Mouse (Mus musculus) monocyte, adult 2 months (primary cell): Measurements from ENCODE around the gene Spn.
"Not testable (repeated sequence)": the region's sequence is repeated elsewhere in the genome, so short reads cannot be mapped to it uniquely, and the experiment has no call there.

Experiments
- DNase-seq, 2 experiments: peaks; one replicate each; pipeline ENCODE4 v3.0.0; 2022; ENCODE audit warnings: low spot score in 2 of 2, low read depth in 1 of 2

Gene Spn

DNA sequence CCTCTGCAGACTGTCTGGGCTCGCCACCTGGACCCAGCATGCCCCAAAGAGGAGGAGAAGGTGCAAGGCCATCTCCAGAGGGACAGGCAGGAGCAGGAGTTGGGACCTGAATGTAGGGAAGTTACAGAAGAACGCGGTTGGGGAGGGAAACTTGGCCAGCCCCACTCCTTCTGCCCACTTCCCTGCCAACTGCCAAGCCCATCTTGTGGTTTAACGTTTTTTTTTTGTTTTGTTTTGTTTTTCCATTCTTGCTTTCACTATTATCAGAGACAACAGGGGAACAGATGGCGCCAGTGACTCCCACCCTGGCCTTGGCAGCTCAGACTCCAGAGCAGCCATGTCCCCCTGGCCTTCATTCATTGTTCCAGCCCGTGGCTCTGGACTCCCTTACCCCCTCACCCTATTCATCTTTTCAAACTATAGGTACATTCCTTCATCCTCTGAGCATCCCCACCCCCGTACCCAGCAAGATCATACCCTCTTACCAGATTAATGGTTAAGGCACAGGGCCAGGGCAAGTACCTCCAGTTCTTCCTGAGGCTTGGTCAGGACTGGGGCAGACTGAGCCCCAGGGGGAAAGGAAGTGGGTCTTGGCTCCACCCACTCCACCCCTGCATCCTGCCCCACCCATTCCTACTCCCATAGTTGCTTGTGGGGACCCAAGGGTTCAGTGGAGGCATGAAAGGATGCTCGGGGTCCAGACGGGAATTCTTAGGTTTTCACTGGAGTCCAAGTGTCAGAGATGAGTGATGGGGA is at the start of gene Spn:
TSS of gene Spn (minus strand) at position 562 of the 756 bp plus-strand sequence.
- no peak for DNase-seq

- DNase-seq, result no peak
Measured at GRCm38 (mm10) chr7:127187351-127187750, 49.7 kb upstream of the Spn start.

- DNase-seq, result no peak
Measured at GRCm38 (mm10) chr7:127185601-127186000, 48.0 kb upstream of the Spn start.

GRCm38 (mm10) chr7:127184720-127185119 is 47.1 kb upstream of the Spn start:
- no peak for DNase-seq

GRCm38 (mm10) chr7:127183828-127184227 is 46.2 kb upstream of the Spn start:
- DNase-seq, result no peak

- no peak for DNase-seq
Measured at GRCm38 (mm10) chr7:127183345-127183744, 45.7 kb upstream of the Spn start.

- DNase-seq, result not testable (repeated sequence)
Measured at GRCm38 (mm10) chr7:127181724-127182123, 44.1 kb upstream of the Spn start.

DNA sequence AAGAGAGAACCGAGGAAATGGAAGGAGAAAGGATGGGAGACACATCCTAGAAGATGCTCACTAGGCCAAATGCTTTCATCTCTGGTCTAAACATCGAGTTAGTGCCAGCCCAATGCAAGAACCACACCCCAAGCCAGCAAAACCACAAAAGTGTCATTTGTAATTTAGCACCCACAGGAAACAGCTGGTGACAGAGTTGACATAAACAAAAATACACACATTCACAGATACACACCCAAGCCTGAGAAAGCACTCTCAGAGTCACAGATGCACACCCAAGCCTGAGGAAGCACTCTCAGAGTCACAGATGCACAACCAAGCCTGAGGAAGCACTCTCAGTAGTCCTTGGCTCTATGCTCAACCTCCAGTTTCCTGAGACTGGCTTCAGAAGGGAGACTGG is 43.2 kb upstream of the Spn start:
- no peak for DNase-seq

DNA sequence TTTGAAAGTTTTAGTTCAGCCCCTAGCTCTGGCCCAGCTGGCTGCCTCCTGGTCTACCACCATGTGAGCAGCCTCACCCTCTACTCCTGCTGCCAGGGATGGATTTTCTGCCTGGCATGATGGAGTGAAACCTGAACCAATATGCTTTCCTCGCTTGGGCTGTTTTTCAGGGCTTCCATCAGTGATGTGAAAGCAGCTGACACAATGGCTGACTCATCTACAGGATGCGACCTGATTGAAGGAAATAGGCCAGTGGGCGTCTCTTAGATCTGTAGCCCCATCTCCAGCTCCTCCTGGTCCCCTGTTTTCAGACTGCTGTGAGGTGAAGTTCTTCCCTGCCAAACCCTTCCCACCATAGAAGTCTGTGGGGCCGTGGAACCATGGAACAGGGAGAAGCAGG is 39.3 kb upstream of the Spn start:
- no peak for DNase-seq

GRCm38 (mm10) chr7:127166501-127166900 is 28.9 kb upstream of the Spn start:
- DNase-seq, result no peak

- no peak for DNase-seq
Measured at GRCm38 (mm10) chr7:127165607-127166493, 28.2 kb upstream of the Spn start.

DNA sequence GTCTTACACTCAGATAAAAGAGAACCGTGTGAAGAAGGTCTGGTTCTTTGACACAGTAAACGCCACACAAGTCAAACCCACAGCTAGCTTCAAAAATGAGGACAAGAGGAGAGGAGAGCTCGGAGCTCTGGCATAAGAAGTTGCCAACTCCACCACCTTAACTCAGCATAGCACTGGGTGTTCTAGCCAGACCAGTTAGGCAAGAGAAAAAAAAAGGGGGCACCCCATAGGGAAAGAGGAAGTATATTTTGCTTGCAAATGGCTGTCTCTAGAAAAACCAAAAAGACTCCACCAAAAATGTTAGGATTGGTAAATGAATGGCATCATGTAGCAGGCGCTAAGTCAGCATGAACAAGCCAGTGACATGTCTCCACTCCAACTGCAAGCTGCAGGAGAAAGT is 26.4 kb upstream of the Spn start:
- no peak for DNase-seq

- no peak for DNase-seq
Measured at GRCm38 (mm10) chr7:127162546-127162945, 24.9 kb upstream of the Spn start.

GRCm38 (mm10) chr7:127157548-127157947 is 19.9 kb upstream of the Spn start:
- DNase-seq, result no peak

DNA sequence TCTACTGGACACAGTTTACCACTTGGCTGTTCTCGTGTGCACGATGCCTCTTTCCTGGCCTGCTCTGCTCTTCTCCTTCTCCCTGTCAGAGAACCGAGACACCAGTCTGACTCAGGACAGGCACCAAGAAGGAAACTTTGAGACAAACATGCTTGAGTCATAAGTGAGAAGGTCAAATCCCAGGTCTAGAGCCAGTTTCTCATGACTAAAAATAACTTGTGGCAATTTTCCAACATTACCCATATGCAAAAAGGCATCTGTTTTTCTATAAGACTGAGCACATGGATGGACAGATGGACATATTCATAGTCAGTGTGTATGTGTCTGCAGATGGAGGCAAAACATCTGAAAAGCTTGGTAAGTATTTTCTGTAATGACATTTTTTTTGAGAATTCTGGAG is 15.9 kb upstream of the Spn start:
- no peak for DNase-seq

GRCm38 (mm10) chr7:127152464-127152863 is 14.8 kb upstream of the Spn start:
- no peak for DNase-seq

GRCm38 (mm10) chr7:127147901-127148300 is 10.3 kb upstream of the Spn start:
- DNase-seq, result no peak

GRCm38 (mm10) chr7:127146267-127146603 is 8.6 kb upstream of the Spn start:
- no peak for DNase-seq

GRCm38 (mm10) chr7:127145387-127146266 is 8.0 kb upstream of the Spn start:
- DNase-seq, result no peak

DNA sequence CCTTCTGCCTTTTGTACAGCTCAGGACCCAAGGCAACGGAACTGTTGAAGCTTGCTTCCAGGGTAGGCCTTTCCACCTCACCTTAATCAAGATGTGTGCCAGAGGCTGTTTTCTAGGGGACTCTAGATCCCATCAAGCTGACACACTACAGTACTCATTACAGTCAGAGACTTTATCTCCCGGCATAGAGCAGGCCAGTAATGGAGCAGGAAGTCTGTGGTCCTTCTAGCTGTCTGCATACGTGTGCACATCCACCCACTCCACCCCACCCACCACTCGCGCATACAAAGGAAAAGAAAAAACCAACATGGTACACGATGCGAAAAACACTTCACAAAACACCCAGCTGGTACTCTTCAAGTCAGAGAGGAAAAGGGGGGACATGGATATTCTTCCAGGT is 6.8 kb upstream of the Spn start:
- no peak for DNase-seq

DNA sequence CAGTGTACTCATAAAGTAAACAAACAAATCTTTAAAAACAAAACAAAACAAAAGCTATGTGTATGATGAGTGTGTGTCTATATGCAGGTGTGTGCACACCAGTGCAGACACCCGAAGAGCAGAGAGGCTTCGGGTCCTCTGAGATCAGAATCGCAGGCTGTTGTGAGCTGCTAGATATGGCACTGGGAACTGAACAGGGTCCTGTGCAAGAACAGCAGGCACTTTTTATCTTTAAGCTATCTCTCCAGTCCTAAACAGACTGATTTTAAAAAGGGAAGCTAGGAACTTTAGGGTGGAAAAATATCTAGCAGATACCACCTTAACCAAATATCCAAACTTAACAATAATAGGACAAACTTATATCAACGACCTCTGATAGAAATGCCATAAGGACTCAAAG is 5.0 kb upstream of the Spn start:
- DNase-seq, result no peak
